Mouse (Mus musculus): ENCODE data around the gene Col1a2. TPM values are rescaled to one million over a fixed set of nuclear protein-coding genes. Genes with fewer than 3 reads are reported as not detected.

Col1a2 gene
- polyA plus RNA-seq (2015; fragmentation: Illumina TruSeq; extraction: RNeasy Lipid Tissue Mini Kit (QIAGEN cat#74804); ENCODE audit: low read depth, low replicate concordance) = 6.5 TPM

GRCm38 (mm10) chr6:4504603-4505131 is at the start of gene Col1a2:
Gene Col1a2 (plus strand): TSS chr6:4504814.

Other genes starting within 250 kb of the Col1a2 start
- gene Casd1, start 96.0 kb downstream of the Col1a2 start, polyA plus RNA-seq (2015; fragmentation: Illumina TruSeq; extraction: RNeasy Lipid Tissue Mini Kit (QIAGEN cat#74804); ENCODE audit: low read depth, low replicate concordance) = 43.8 TPM
- 44.7 TPM for gene Sgce, start 242.4 kb downstream of the Col1a2 start, polyA plus RNA-seq (2015; fragmentation: Illumina TruSeq; extraction: RNeasy Lipid Tissue Mini Kit (QIAGEN cat#74804); ENCODE audit: low read depth, low replicate concordance)
- gene Peg10, start 242.5 kb downstream of the Col1a2 start, polyA plus RNA-seq (2015; fragmentation: Illumina TruSeq; extraction: RNeasy Lipid Tissue Mini Kit (QIAGEN cat#74804); ENCODE audit: low read depth, low replicate concordance) = 15.8 TPM

Measured in brain, adult 10 weeks (tissue).